Comparison of ENCODE assay signal across 16 mouse cellular contexts in the genomic region with DNA sequence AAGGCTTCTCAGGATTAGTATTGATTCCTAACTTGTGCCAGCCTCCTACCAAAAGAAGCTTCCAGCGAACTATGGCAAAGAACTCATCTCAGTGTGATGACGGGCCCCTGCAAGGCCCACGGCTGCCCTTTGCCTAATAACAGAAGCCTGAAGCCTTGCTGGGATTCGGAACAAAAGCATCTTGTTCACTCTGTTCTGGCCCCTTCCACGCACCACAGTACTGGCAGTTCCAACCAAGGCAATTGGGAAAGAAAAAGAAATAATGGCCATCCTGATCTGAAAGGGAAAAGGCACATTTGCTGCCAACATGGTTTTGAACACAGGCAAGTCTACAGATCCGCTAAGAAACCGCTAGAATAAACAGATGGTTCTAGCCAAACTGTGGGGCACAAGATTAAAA.
DNase-seq lines count a peak whose midpoint lies in the region; ATAC-seq and TF ChIP-seq lines count a peak whose summit lies in the region.
"Had no signal": no experiment of that assay in that cellular context is flagged by ENCODE, and none has a peak within 500 bp of the region (broad histone marks: within the 10 kb centered on the region; RNA-seq: fewer than 3 reads in every experiment).

No protein-coding gene starts in this region.

- H3K9ac ChIP-seq in midbrain, postnatal 0 days (replicated peaks; ENCODE audit: low read length, poor library complexity, severe bottlenecking), result no peak overlapping the region
- H3K9ac ChIP-seq in midbrain, embryonic 13.5 days (replicated peaks), result no peak overlapping the region
- H3K9ac ChIP-seq: forebrain, embryonic 13.5 days; intestine, embryonic 15.5 days; liver, embryonic 13.5 days had no signal

- no peak for TF ChIP-seq POLR2A in kidney, adult 2 months (IDR thresholded peaks at IDR 0.05; ENCODE audit: low read depth, low read length)

- peaks cover 6% of the 10 kb centered on the region; the same call in 1 of the 2 replicates for H3K4me1 ChIP-seq in midbrain, postnatal 0 days (ENCODE audit: insufficient read depth, low read length)
- peaks cover 28% of the 10 kb centered on the region for H3K4me1 ChIP-seq in midbrain, embryonic 13.5 days (replicated peaks)
- H3K4me1 ChIP-seq in kidney, adult 2 months (ENCODE audit: control insufficient read depth, insufficient read depth, low read length), result no peaks in the 10 kb centered on the region
- H3K4me1 ChIP-seq: intestine, embryonic 15.5 days; liver, embryonic 13.5 days had no signal

- H3K27ac ChIP-seq in midbrain, postnatal 0 days (ENCODE audit: low read depth, low read length), result 0 out of 2 replicates have a peak overlapping the region, but pooled peaks have one; percentile 6
- no peak overlapping the region for H3K27ac ChIP-seq in midbrain, embryonic 13.5 days
- H3K27ac ChIP-seq in kidney, adult 2 months (ENCODE audit: insufficient read depth, low read depth, low read length), result no peak overlapping the region
- H3K27ac ChIP-seq: forebrain, embryonic 13.5 days; hindbrain, embryonic 10.5 days; intestine, embryonic 15.5 days; liver, embryonic 13.5 days had no signal

- no peaks in the 10 kb centered on the region for H3K9me3 ChIP-seq in midbrain, postnatal 0 days (ENCODE audit: low read length)
- H3K9me3 ChIP-seq in midbrain, embryonic 13.5 days, result no peaks in the 10 kb centered on the region
- H3K9me3 ChIP-seq: forebrain, embryonic 13.5 days; hindbrain, embryonic 10.5 days; intestine, embryonic 15.5 days; liver, embryonic 13.5 days had no signal

- no peak for ATAC-seq in cerebellum, adult (ENCODE audit: insufficient number of reproducible peaks, low FRiP score, low TSS enrichment)
- ATAC-seq in midbrain, postnatal 0 days (ENCODE audit: low FRiP score), result no peak
- ATAC-seq in midbrain, embryonic 13.5 days, result no peak
- ATAC-seq: forebrain, embryonic 13.5 days; intestine, embryonic 15.5 days; Patski had no signal

- H3K4me2 ChIP-seq in midbrain, postnatal 0 days (ENCODE audit: low read depth, low read length, poor library complexity, severe bottlenecking), result no peak overlapping the region
- no peak overlapping the region for H3K4me2 ChIP-seq in midbrain, embryonic 13.5 days (replicated peaks)
- H3K4me2 ChIP-seq: forebrain, embryonic 13.5 days; intestine, embryonic 15.5 days; liver, embryonic 13.5 days had no signal

- TF ChIP-seq CTCF in midbrain, postnatal 0 days (IDR thresholded peaks at IDR 0.05), result no peak
- TF ChIP-seq CTCF in kidney, adult 2 months (conservative IDR thresholded peaks at IDR 0.05; ENCODE audit: insufficient read depth, insufficient read length, low read depth, low read length), result no peak

- WGBS in midbrain, postnatal 0 days, result 70% methylated on average over 7 of the region's 7 CpGs
- WGBS in midbrain, embryonic 13.5 days, result 74% methylated on average over 7 of the region's 7 CpGs
- WGBS in kidney, adult 2 months, result 90% methylated on average over 7 of the region's 7 CpGs

- no peaks in the 10 kb centered on the region for H3K27me3 ChIP-seq in midbrain, postnatal 0 days (ENCODE audit: insufficient read depth, low read length)
- H3K27me3 ChIP-seq in midbrain, embryonic 13.5 days, result peaks cover 5% of the 10 kb centered on the region; the same call in 1 of the 2 replicates
- H3K27me3 ChIP-seq in kidney, adult 2 months (replicated peaks; ENCODE audit: control insufficient read depth, insufficient read depth, low read length), result no peaks in the 10 kb centered on the region
- H3K27me3 ChIP-seq: intestine, embryonic 15.5 days; liver, embryonic 13.5 days; Patski had no signal

- peak; percentile 18 for DNase-seq in cerebellum, adult 9-11 months
- peak; percentile 21 for DNase-seq in midbrain, postnatal 0 days (ENCODE audit: low spot score)
- DNase-seq in left cerebral cortex, adult 18-20 months (ENCODE audit: low spot score in 2 of 2), result peak; percentile 3 to 40
- DNase-seq in right cerebral cortex, postnatal 25 days, result peak; percentile 6
- no peak for DNase-seq in kidney, adult 2 months
- no peak for DNase-seq in kidney, adult 8-10 months
- DNase-seq: adrenal gland, postnatal 36 days; kidney, postnatal 10 days; liver, embryonic 13.5 days; thymus, adult 18-20 months had no signal

- no peaks in the 10 kb centered on the region for H3K36me3 ChIP-seq in midbrain, postnatal 0 days (ENCODE audit: insufficient read depth, low read length)
- no peaks in the 10 kb centered on the region for H3K36me3 ChIP-seq in midbrain, embryonic 13.5 days
- no peaks in the 10 kb centered on the region for H3K36me3 ChIP-seq in kidney, adult 2 months (ENCODE audit: control insufficient read depth, insufficient read depth, low read length)
- H3K36me3 ChIP-seq: hindbrain, embryonic 10.5 days; intestine, embryonic 15.5 days; liver, embryonic 13.5 days had no signal

- no peak overlapping the region for H3K4me3 ChIP-seq in midbrain, postnatal 0 days (ENCODE audit: low read depth, low read length)
- no peak overlapping the region for H3K4me3 ChIP-seq in midbrain, embryonic 13.5 days (replicated peaks)
- H3K4me3 ChIP-seq in kidney, adult 2 months (ENCODE audit: insufficient read depth, low read depth, low read length), result no peak overlapping the region
- H3K4me3 ChIP-seq: forebrain, embryonic 13.5 days; hindbrain, embryonic 10.5 days; intestine, embryonic 15.5 days; liver, embryonic 13.5 days had no signal

Comparison
In these comparisons a context has a peak if more than half of its experiments do, and no peak if none do; other contexts are left out.
1. DNase-seq: peak in cerebellum, adult 9-11 months (single experiment), midbrain, postnatal 0 days (single experiment), left cerebral cortex, adult 18-20 months (2 of 2) and right cerebral cortex, postnatal 25 days (single experiment); none in kidney, adult 2 months (single experiment) and kidney, adult 8-10 months (0 of 2).